In genomic region chr7:35745281-35745702, GRCm38 (mm10) we compare ENCODE assay signal across 13 mouse cellular contexts. TPM values are rescaled to one million over a fixed set of nuclear protein-coding genes. Genes with fewer than 3 reads are reported as not detected.
DNase-seq lines count a peak whose midpoint lies in the region; ATAC-seq lines count a peak whose summit lies in the region.
"Had no signal": no experiment of that assay in that cellular context is flagged by ENCODE, and none has a peak within 500 bp of the region (broad histone marks: within the 10 kb centered on the region; RNA-seq: fewer than 3 reads in every experiment).

No protein-coding gene starts in this region.

- no peak overlapping the region for H3K9ac ChIP-seq in liver, embryonic 16.5 days (ENCODE audit: low read depth, low read length)
- H3K9ac ChIP-seq: heart, embryonic 12.5 days; lung, embryonic 14.5 days had no signal

- 67% methylated on average over 6 of the region's 6 CpGs for WGBS in liver, embryonic 16.5 days (ENCODE audit: insufficient replicate concordance)

- no peak overlapping the region for H3K4me3 ChIP-seq in liver, embryonic 16.5 days (ENCODE audit: low read depth, low read length)
- H3K4me3 ChIP-seq: heart, embryonic 12.5 days had no signal

- H3K27ac ChIP-seq in liver, embryonic 16.5 days (ENCODE audit: low read length), result peak overlapping the region; percentile 65

- no peaks in the 10 kb centered on the region for H3K9me3 ChIP-seq in liver, embryonic 16.5 days (replicated peaks; ENCODE audit: control insufficient read depth, low read length)
- H3K9me3 ChIP-seq: heart, embryonic 12.5 days had no signal

- no peak overlapping the region for H3K4me2 ChIP-seq in liver, embryonic 16.5 days (ENCODE audit: low read depth, low read length)
- H3K4me2 ChIP-seq: heart, embryonic 12.5 days; lung, embryonic 14.5 days had no signal

- H3K27me3 ChIP-seq in liver, embryonic 16.5 days (ENCODE audit: control insufficient read depth, insufficient read depth, low read depth, low read length), result no peaks in the 10 kb centered on the region
- H3K27me3 ChIP-seq: heart, embryonic 12.5 days had no signal

- ATAC-seq in liver, embryonic 16.5 days (ENCODE audit: low read depth), result peak; percentile 84

- H3K36me3 ChIP-seq in liver, embryonic 16.5 days (ENCODE audit: control insufficient read depth, insufficient read depth), result peaks cover 4% of the 10 kb centered on the region

- H3K4me1 ChIP-seq in liver, embryonic 16.5 days (ENCODE audit: control insufficient read depth, low read depth, low read length), result no peaks in the 10 kb centered on the region; the same call in 1 of the 2 replicates
- H3K4me1 ChIP-seq: heart, embryonic 12.5 days had no signal

- peak; percentile 55 for DNase-seq in gastrocnemius, postnatal 25 days
- no peak for DNase-seq in gastrocnemius, postnatal 10 days
- DNase-seq in 416B (ENCODE audit: low read depth), result peak; percentile 85
- peak; percentile 73 for DNase-seq in adrenal gland, postnatal 14 days
- DNase-seq in testis, postnatal 14 days (ENCODE audit: low spot score), result no peak
- no peak for DNase-seq in cerebellum, adult 18-20 months
- no peak for DNase-seq in neural tube, embryonic 10.5 days (ENCODE audit: extremely low spot score, low spot score)
- DNase-seq: kidney, postnatal 36 days; lung, embryonic 14.5 days; spleen, adult 18-20 months; thymus, adult 2 months had no signal

RNA-seq across cellular contexts. Expression of gene Dpy19l3, which starts 9.0 kb away (rescaled TPM):
- 1 to 10 TPM; 5.0 TPM for total RNA-seq in gastrocnemius, postnatal 25 days (2021)
- 10 to 100 TPM in 1 of 2 experiments, 1 to 10 TPM in 1; 9.7 to 15.8 TPM for total RNA-seq in gastrocnemius, postnatal 10 days (2021)
- 30.2 and 35.9 TPM in 2 replicates for total RNA-seq in adrenal gland, postnatal 14 days (2021)
- polyA plus RNA-seq in liver, embryonic 16.5 days (2015; fragmentation: Nextera tagmentation; extraction: Ambion mirVana), result 5.3 and 7.8 TPM in 2 replicates

RNA-seq across cellular contexts. Expression of gene Zfp507, which starts 57.5 kb away (rescaled TPM):
- total RNA-seq in gastrocnemius, postnatal 25 days (2021), result 10 to 100 TPM; 13.8 to 15.4 TPM
- total RNA-seq in gastrocnemius, postnatal 10 days (2021), result 10 to 100 TPM; 17.5 to 24.5 TPM
- 27.4 and 29.3 TPM in 2 replicates for total RNA-seq in adrenal gland, postnatal 14 days (2021)
- polyA plus RNA-seq in liver, embryonic 16.5 days (2015; fragmentation: Nextera tagmentation; extraction: Ambion mirVana), result 3.3 and 5.2 TPM in 2 replicates

Comparison
In these comparisons a context has a peak if more than half of its experiments do, and no peak if none do; other contexts are left out.
1. DNase-seq: peak in gastrocnemius, postnatal 25 days (single experiment), 416B (single experiment) and adrenal gland, postnatal 14 days (single experiment); none in gastrocnemius, postnatal 10 days (single experiment), testis, postnatal 14 days (single experiment), cerebellum, adult 18-20 months (0 of 2) and neural tube, embryonic 10.5 days (single experiment).